Mouse (Mus musculus) gastrocnemius, adult 18-20 months (tissue): ENCODE results near the gene Etfdh. TPM values are rescaled to one million over a fixed set of nuclear protein-coding genes. Genes with fewer than 3 reads are reported as not detected.

ENCODE experiments used
- DNase-seq: peaks from one replicate; pipeline ENCODE4 v3.0.0; 2021; ENCODE audit warnings: low spot score
- long read RNA-seq, 2 experiments: library from polyadenylated mRNA; stranded (forward); transcript quantifications; one replicate each; pipeline ENCODE4 v2.0.0; 2021
- total RNA-seq, 2 experiments: library from RNA; stranded (reverse); gene quantifications; 2 replicates each; pipeline ENCODE4 v1.2.3; 2021

The Etfdh gene
- 100 to 1,000 TPM; 117 to 139 TPM for total RNA-seq
- long read RNA-seq, experiment 1, transcript Etfdh-201 (13 exons, 2,377 nt) = major isoform, 96 of 106 reads
- long read RNA-seq, experiment 1, partial matches to known transcripts = 5 of 106 reads
- long read RNA-seq, experiment 1, other reads (novel, unspliced or antisense) = 4 of 106 reads
- long read RNA-seq, experiment 2, transcript Etfdh-201 (13 exons, 2,377 nt) = major isoform, 85 of 90 reads
- long read RNA-seq, experiment 2, partial matches to known transcripts = 4 of 90 reads
- long read RNA-seq, experiment 2, other reads (novel, unspliced or antisense) = 1 of 90 reads

GRCm38 (mm10) chr3:79629416-79629730 is at the start of gene Etfdh:
Etfdh (minus strand) TSS chr3:79629500.
- DNase-seq = peak; percentile 53

DNA sequence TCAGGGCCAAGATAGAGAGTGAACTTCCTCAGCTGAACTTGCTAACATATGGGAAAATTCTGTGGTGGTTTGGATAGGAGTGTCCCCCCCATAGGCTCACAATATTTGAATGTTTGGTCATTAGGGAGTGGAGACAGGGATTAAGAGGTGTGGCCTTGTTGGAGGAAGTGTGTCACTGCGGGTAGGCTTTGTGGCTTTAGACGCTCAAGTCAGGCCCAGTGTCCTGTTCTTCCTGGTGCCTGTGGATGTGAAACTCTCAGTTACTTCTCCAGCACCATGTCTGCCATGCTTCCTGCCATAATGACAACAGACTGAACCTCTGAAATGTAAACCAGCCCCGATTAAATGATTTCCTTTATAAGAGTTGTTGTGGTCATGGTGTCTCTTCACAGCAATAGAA is 47.1 kb upstream of the Etfdh start:
- no peak for DNase-seq

DNA sequence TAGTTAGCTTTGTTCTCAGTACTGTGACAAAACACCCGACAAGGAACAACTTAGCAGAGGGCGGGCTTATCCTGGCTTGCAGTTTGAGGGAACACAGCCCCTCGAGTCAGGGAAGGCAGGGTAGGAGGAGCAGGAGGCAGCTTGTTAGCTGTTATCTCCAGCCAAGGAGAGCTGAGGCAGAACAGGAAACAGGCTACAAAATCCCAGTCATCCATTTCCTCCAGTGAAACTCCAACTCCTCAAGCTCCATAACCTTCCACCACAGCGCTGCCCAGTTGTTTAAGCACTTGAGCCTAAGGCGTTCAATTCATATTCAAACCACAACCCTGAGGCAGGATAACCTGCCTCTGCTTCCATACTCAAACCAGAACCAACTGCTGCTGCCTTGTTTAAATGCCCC is 45.3 kb upstream of the Etfdh start:
- DNase-seq = no peak

- DNase-seq = peak; percentile 72
These were observed 43.8 kb upstream of the Etfdh start for GRCm38 (mm10) chr3:79673082-79673481.

GRCm38 (mm10) chr3:79672188-79672587 is 42.9 kb upstream of the Etfdh start:
- DNase-seq = no peak

DNA sequence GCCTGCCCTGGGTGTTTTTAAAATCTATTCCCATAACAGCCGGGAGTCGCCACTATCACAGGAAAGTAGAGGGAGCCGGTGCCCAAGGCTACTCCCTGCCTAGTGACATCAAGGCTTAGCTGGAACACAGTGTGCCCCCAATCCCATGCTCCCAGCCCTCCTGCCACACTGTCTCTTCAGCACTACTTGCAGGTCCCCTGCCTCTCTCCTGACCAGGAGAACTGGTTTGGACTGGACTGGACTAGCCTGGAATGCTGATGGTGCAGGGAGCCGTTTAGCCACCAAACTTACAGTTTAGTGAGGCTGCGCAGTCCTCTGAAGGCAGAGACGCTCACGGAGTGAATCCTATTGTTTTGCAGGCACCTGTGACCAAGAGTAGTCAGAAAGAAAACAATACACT is 41.3 kb upstream of the Etfdh start:
- no peak for DNase-seq

DNA sequence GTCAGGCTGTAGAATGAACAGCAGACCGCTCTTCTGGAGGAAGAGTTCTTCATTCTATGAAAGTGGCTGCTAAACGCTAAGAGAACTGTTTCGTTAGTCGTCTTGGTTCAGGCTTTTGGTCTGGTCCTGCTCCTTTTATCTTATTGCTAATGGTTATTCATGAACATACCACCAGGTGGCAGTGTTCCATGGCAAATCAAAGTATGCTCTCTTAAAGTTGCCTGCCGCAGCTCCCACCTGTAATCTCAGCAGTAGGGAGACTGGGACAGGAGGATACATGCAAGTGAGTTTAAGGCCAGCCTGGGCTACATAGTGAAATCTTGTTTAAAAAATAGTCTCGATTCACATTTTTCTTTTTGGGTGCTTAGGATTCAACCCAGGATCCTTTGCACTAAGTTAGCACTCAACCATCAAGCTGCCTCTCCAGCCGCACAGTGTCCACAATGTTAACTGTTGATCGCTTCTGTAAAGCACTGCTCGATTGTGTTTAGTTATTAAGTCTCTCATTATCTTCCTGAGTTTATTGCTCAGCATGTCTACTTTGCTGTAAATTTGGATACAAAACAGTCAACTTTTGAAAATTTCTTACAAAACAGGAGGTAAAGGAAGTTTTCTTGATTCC is 35.6 kb upstream of the Etfdh start:
- peak; percentile 62 for DNase-seq

- DNase-seq = no peak
These were observed 27.4 kb upstream of the Etfdh start for GRCm38 (mm10) chr3:79656682-79657081.

- DNase-seq = no peak
These were observed 22.8 kb upstream of the Etfdh start for GRCm38 (mm10) chr3:79652129-79652528.

GRCm38 (mm10) chr3:79628561-79629415 is 512 bp downstream of the Etfdh start, which contains the start of gene 4930579G24Rik:
4930579G24Rik (plus strand) TSS chr3:79629079.
- DNase-seq = peak; percentile 97

GRCm38 (mm10) chr3:79628182-79628560 is 1.1 kb downstream of the Etfdh start:
- no peak for DNase-seq

GRCm38 (mm10) chr3:79627484-79628181 is 1.7 kb downstream of the Etfdh start:
- no peak for DNase-seq

GRCm38 (mm10) chr3:79609886-79610285 is 19.4 kb downstream of the Etfdh start:
- DNase-seq = no peak

- no peak for DNase-seq
These were observed 33.8 kb downstream of the Etfdh start for GRCm38 (mm10) chr3:79595468-79595867.

GRCm38 (mm10) chr3:79591793-79592471 is 37.4 kb downstream of the Etfdh start:
- no peak for DNase-seq

DNA sequence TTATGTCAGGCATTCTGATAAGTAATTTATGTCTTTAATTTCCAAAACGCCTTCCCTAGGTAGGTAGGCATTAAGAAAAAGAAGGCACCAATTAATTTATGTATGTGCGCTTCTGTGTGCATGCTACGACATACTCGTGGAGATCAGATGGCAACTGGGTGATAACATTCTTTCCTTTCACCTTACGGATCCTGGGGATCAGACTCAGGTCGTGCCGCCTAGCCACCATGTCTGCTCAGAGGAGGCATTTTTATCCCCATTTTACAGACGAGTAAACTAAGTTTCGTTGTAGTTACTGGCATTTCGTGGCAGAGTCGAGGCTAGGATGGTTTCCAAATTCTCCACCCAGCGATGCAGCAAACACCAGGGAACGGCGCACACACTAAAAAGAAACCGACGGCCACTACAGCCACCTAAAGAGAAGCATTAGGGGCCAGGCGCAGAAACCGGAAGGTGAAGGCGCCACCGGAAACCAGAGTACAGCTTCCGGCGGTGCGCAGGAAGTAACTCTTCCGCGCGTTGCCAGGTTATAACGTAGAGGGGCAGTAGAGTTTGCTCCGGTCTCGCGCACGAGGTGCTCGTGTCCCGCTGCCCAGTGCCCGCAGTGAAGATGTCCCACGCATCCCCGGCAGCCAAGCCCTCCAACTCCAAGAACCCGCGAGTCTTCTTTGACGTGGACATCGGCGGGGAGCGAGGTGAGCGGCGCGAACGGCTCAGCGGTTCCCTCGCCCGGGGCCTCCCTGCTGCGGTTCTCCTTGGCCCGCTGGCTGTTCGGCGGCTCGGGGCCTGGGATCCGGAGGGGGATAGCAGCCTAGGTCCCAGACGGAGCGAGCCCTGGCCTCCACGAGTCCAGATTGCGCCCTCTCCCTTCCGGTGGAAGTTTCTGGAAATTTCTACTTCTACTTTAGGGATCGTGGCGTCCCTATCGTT is 38.2 kb downstream of the Etfdh start, which contains the start of gene Ppid:
TSS of gene Ppid (plus strand) at position 480 of the 930 bp plus-strand sequence.
- DNase-seq = peak; percentile 79

- DNase-seq = no peak
These were observed 39.6 kb downstream of the Etfdh start for GRCm38 (mm10) chr3:79589671-79590070.

- peak; percentile 85 for DNase-seq
These were observed 42.5 kb downstream of the Etfdh start for GRCm38 (mm10) chr3:79586804-79587203.

GRCm38 (mm10) chr3:79579891-79580575 is 49.3 kb downstream of the Etfdh start:
- DNase-seq = no peak
